Mouse (Mus musculus): ENCODE data around the gene Top2a.

DNA sequence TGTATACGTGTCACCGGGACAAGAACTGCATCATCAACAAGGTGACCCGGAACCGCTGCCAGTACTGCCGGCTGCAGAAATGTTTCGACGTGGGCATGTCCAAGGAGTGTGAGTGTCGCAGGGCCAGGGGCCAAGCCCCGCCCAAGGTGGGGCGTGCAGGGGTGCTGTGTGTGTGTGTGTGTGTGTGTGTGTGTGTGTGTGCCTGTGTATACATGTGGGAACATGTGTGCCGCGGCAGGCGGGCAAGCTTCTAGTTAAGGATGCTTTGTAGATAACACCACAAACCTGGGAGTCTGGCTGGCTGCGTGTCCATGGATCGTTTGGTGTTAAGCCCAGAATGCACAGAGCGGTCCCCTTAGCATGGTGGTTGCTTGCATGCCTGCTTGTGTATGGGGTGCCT lies 55.9 kb downstream of the Top2a start:
- no peak for TF ChIP-seq GATA1 (IDR thresholded peaks at IDR 0.05; ENCODE audit: borderline replicate concordance, low read length)
- TF ChIP-seq FLI1 (IDR thresholded peaks at IDR 0.05; ENCODE audit: low read length) = no peak
